Mouse (Mus musculus): ENCODE data around the gene Slc8a1.

- TF ChIP-seq CTCF (IDR thresholded peaks at IDR 0.05; ENCODE audit: low read depth) (no peak), EP300 (IDR thresholded peaks at IDR 0.05; ENCODE audit: low read depth) (no peak)
Measured at GRCm38 (mm10) chr17:81514022-81514421, 224.2 kb downstream of the Slc8a1 start.
